11 mouse cellular contexts compared by ENCODE assay signal in genomic region chr16:15074407-15074806, GRCm38 (mm10).
"Had no signal": no experiment of that assay in that cellular context is flagged by ENCODE, and none has a peak within 500 bp of the region (broad histone marks: within the 10 kb centered on the region; RNA-seq: fewer than 3 reads in every experiment).

No protein-coding gene starts in this region.

- DNase-seq: kidney, adult 11 months; kidney, adult 8-10 months; kidney, postnatal 14 days; kidney, postnatal 4 days; liver; lung, adult 18-20 months; retina, postnatal 1 day; right cerebral cortex, postnatal 4 days; thymus, postnatal 25 days had no signal

- ATAC-seq: liver, embryonic 12.5 days; midbrain, embryonic 15.5 days had no signal
